Mouse (Mus musculus) hindbrain, postnatal 0 days (tissue): ENCODE data around the gene Utp15. TPM values are rescaled to one million over a fixed set of nuclear protein-coding genes. Genes with fewer than 3 reads are reported as not detected.

Experiments used
- ATAC-seq: fragments of 200-750 bp; cut with Nextera tagmentation; 2 replicates; pipeline ENCODE4 v1.8.0; 2017; ENCODE audit warnings: mild to moderate bottlenecking, moderate TSS enrichment, moderate library complexity
- DNase-seq: peaks from one replicate; pipeline ENCODE4 v3.0.0-alpha.2; 2015; ENCODE audit warnings: low spot score
- H3K27ac ChIP-seq: fragments of 300-500 bp; sonication (generic); 2 replicates; pipeline ENCODE4 v1.5.1; 2014; ENCODE audit warnings: mild to moderate bottlenecking
- H3K27me3 ChIP-seq: fragments of 300-500 bp; sonication (generic); 2 replicates; pipeline ENCODE4 v1.6.1; 2014; ENCODE audit warnings: low read length, mixed read lengths; ENCODE audit not compliant: insufficient read depth
- H3K36me3 ChIP-seq: fragments of 300-500 bp; sonication (generic); 2 replicates; pipeline ENCODE4 v1.6.1; 2014; ENCODE audit warnings: low read length, mixed read lengths; ENCODE audit not compliant: insufficient read depth
- H3K4me1 ChIP-seq: fragments of 300-500 bp; sonication (generic); 2 replicates; pipeline ENCODE4 v1.6.1; 2014; ENCODE audit warnings: antibody characterized with exemption, low read length, mixed read lengths; ENCODE audit not compliant: insufficient read depth
- H3K4me2 ChIP-seq: fragments of 300-500 bp; sonication (generic); 2 replicates; pipeline ENCODE4 v1.6.1; 2014; ENCODE audit warnings: low read depth, mild to moderate bottlenecking, low read length, moderate library complexity, mixed read lengths
- H3K4me3 ChIP-seq: fragments of 300-500 bp; sonication (generic); 2 replicates; pipeline ENCODE4 v1.5.1; 2014; ENCODE audit warnings: low read length
- H3K9ac ChIP-seq: fragments of 300-500 bp; sonication (generic); replicated peaks from 2 replicates; pipeline ENCODE4 v1.6.1; 2014; ENCODE audit warnings: mild to moderate bottlenecking, low read length, moderate library complexity, mixed read lengths
- H3K9me3 ChIP-seq: fragments of 300-500 bp; sonication (generic); 2 replicates; pipeline ENCODE4 v1.6.1; 2016; ENCODE audit warnings: low read length, mixed read lengths
- CTCF ChIP-seq: IDR thresholded peaks from 2 replicates; pipeline ENCODE4 v1.5.1; 2016; ENCODE audit warnings: antibody characterized with exemption, control low read depth, low read depth
- WGBS: fragments of 180-500 bp; shearing (Covaris S2); extraction: QIAGEN DNeasy Blood & Tissue Kit; methylation state at CpG from one replicate; pipeline ENCODE4 v1.1.7; 2014; 5-methylcytosine and 5-hydroxymethylcytosine counted together
- polyA plus RNA-seq: library from polyadenylated mRNA; unstranded; fragments of >200 nt; fragmentation: Nextera tagmentation; extraction: Ambion mirVana; gene quantifications from 2 replicates; pipeline ENCODE4 v1.2.1, GENCODE M21; 2015
- total RNA-seq: library from RNA; depleted of rRNA; stranded (reverse); fragments of >200 nt; gene quantifications from 2 replicates; pipeline ENCODE4 v1.2.3, GENCODE M21; 2014; rRNA removed

Utp15 gene
- total and polyA plus RNA-seq, 2 experiments from 2014 or later: 18.0 to 23.1 TPM

GRCm38 (mm10) chr13:98206546-98206870, 56.3 kb downstream of the Utp15 start:
- H3K4me1 ChIP-seq: no peaks in the 10 kb centered on the region
- DNase-seq (no peak), ATAC-seq (no peak)
- H3K9ac ChIP-seq: peak overlapping the region; percentile 68
- no peaks in the 10 kb centered on the region for H3K36me3 ChIP-seq
- TF ChIP-seq CTCF: no peak
- no peaks in the 10 kb centered on the region for H3K9me3 ChIP-seq
- WGBS: 2% methylated on average over 13 of the region's 13 CpGs
- peak overlapping the region; percentile 99 for H3K4me2 ChIP-seq
- H3K27ac ChIP-seq: peak overlapping the region; percentile 72
- peak overlapping the region; percentile 56 for H3K4me3 ChIP-seq
- no peaks in the 10 kb centered on the region for H3K27me3 ChIP-seq

- DNase-seq (peak; percentile 65), ATAC-seq (peak; percentile 83)
- peak within 1 kb of the TSS; percentile 99 for H3K4me2 ChIP-seq
- peak within 1 kb of the TSS; percentile 56 for H3K4me3 ChIP-seq
- H3K36me3 ChIP-seq: no peaks in the 10 kb centered on the region
- H3K27ac ChIP-seq: peak within 1 kb of the TSS; percentile 72
- H3K9ac ChIP-seq: peak within 1 kb of the TSS; percentile 68
- H3K4me1 ChIP-seq: no peaks in the 10 kb centered on the region
- TF ChIP-seq CTCF: peak; percentile 70
- WGBS: under 1% methylated on average over 41 of the region's 76 CpGs
- H3K9me3 ChIP-seq: no peaks in the 10 kb centered on the region
- no peaks in the 10 kb centered on the region for H3K27me3 ChIP-seq
Measured at GRCm38 (mm10) chr13:98205771-98206545, 56.9 kb downstream of the Utp15 start, which contains the start of gene Arhgef28. Gene Arhgef28 (minus strand): TSS chr13:98206439.

- Histone ChIP-seq H3K27me3 (no peaks in the 10 kb centered on the region), H3K4me2 (peak overlapping the region; percentile 99), H3K4me1 (no peaks in the 10 kb centered on the region), H3K27ac (no peak overlapping the region), H3K4me3 (peak overlapping the region; percentile 56), H3K9me3 (no peaks in the 10 kb centered on the region), H3K9ac (peak overlapping the region; percentile 68; the same call in 1 of the 2 replicates), H3K36me3 (no peaks in the 10 kb centered on the region)
- TF ChIP-seq CTCF: no peak
- ATAC-seq: no peak
- peak; percentile 13 for DNase-seq
- 28% methylated on average over 8 of the region's 8 CpGs for WGBS
Measured at GRCm38 (mm10) chr13:98205111-98205510, 57.7 kb downstream of the Utp15 start.

- WGBS: 93% methylated on average over 8 of the region's 8 CpGs
- Histone ChIP-seq H3K4me2 (peak overlapping the region; percentile 99; the same call in 1 of the 2 replicates), H3K9me3 (no peaks in the 10 kb centered on the region), H3K27me3 (no peaks in the 10 kb centered on the region), H3K9ac (no peak overlapping the region), H3K36me3 (no peaks in the 10 kb centered on the region), H3K4me1 (no peaks in the 10 kb centered on the region), H3K4me3 (no peak overlapping the region), H3K27ac (no peak overlapping the region)
- no peak for ATAC-seq
- no peak for TF ChIP-seq CTCF
- DNase-seq: no peak
Measured at GRCm38 (mm10) chr13:98204371-98204770, 58.5 kb downstream of the Utp15 start.

- Histone ChIP-seq H3K9ac (no peak overlapping the region), H3K27ac (no peak overlapping the region)
- 60% methylated on average over 9 of the region's 9 CpGs for WGBS
Measured at GRCm38 (mm10) chr13:98201436-98201835, 61.4 kb downstream of the Utp15 start.

More at GRCm38 (mm10) chr13:98201436-98201835, 61.4 kb downstream of the Utp15 start:
- Histone ChIP-seq H3K4me2 (no peak overlapping the region), H3K4me3 (no peak overlapping the region), H3K4me1 (no peaks in the 10 kb centered on the region), H3K9me3 (no peaks in the 10 kb centered on the region), H3K27me3 (no peaks in the 10 kb centered on the region), H3K36me3 (no peaks in the 10 kb centered on the region)
- TF ChIP-seq CTCF: no peak
- ATAC-seq: no peak
- no peak for DNase-seq

Other genes with a start within 250 kb of the Utp15 start
- 21.9 and 29.9 TPM in 2 replicates for gene Arhgef28, start 56.6 kb downstream of the Utp15 start, total RNA-seq
- gene Arhgef28, start 56.6 kb downstream of the Utp15 start, polyA plus RNA-seq: 28.4 and 29.2 TPM in 2 replicates
- 65.6 and 66.8 TPM in 2 replicates for gene Ankra2, start within 50 bp of the Utp15 start, total RNA-seq
- gene Ankra2, start within 50 bp of the Utp15 start, polyA plus RNA-seq: 79.7 and 80.3 TPM in 2 replicates
- not detected in 2 replicates for gene Gm21976, start 16.8 kb upstream of the Utp15 start, total RNA-seq
- not detected in 2 replicates for gene Gm21976, start 16.8 kb upstream of the Utp15 start, polyA plus RNA-seq
- gene Btf3, start 54.0 kb upstream of the Utp15 start, total RNA-seq: 181 and 252 TPM in 2 replicates
- gene Btf3, start 54.0 kb upstream of the Utp15 start, polyA plus RNA-seq: 476 and 491 TPM in 2 replicates
- 1.6 and 2.1 TPM in 2 replicates for gene Foxd1, start 91.2 kb upstream of the Utp15 start, total RNA-seq
- gene Foxd1, start 91.2 kb upstream of the Utp15 start, polyA plus RNA-seq: 0.74 and 0.88 TPM in 2 replicates
- gene Gm10320, start 229.0 kb upstream of the Utp15 start, total RNA-seq: 0.52 TPM in 1 of 2 replicates, not detected in the other
- 0.72 and 0.74 TPM in 2 replicates for gene Gm10320, start 229.0 kb upstream of the Utp15 start, polyA plus RNA-seq